Mouse (Mus musculus): Measurements from ENCODE around the gene Tmc1.

DNA sequence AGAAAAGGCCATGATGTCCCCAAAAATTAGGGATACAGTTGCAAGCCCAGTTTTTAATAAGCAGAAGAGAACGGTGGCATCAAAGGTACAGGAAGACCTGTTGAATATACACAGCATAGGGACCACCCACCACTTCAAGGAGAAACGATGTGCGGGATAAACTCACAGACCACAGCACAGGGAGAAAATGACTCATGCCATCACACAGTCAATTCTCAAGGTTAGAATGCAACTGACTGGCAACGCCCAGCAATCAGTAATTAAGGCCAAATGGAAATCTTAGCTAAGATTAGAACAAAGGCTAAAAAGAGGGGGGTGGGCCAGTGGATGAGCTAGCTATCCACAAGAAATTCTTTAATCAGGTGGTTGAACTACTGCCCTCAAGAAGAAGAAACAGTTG, 9.6 kb downstream of the Tmc1 start:
- no peak for TF ChIP-seq POLR2A (IDR thresholded peaks at IDR 0.05; ENCODE audit: low read depth, low read length)
- TF ChIP-seq CTCF (IDR thresholded peaks at IDR 0.05; ENCODE audit: borderline replicate concordance, insufficient read depth, low read length) = no peak
